In the genomic region with DNA sequence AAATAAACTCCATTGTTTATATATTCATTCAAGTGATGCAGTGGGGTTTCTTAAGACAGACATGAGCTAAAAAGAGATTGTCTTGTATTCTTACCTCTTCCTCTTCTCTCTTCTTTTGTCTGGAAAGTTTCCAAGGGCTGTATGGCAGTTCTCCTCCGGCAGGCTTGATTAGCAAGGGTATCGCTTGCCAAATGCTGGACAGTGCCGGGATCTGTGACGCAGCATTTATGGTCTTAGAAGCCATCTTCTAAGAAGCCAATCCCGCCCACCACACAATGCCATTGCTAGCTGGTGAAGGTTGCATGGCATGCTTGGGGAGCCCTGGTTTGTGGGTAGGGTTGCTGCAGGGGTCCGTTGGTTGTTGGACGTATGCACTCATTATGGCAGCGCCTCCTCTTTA, we compare ENCODE assay signal across 17 mouse cellular contexts.
DNase-seq lines count a peak whose midpoint lies in the region; ATAC-seq and TF ChIP-seq lines count a peak whose summit lies in the region.
"Had no signal": no experiment of that assay in that cellular context is flagged by ENCODE, and none has a peak within 500 bp of the region (broad histone marks: within the 10 kb centered on the region; RNA-seq: fewer than 3 reads in every experiment).

No protein-coding gene starts in this region.

- DNase-seq in forebrain, embryonic 11.5 days (ENCODE audit: low spot score) = no peak
- DNase-seq in liver, embryonic 14.5 days (ENCODE audit: low read depth in 3 of 3, low spot score in 3 of 3) = no peak
- DNase-seq in liver, embryonic 11.5 days (ENCODE audit: low spot score) = no peak
- peak; percentile 7 for DNase-seq in ZHBTc4 (ENCODE audit: low read depth, low spot score)
- no peak for DNase-seq in urinary bladder, postnatal 4 days (ENCODE audit: low spot score in 2 of 2)
- DNase-seq: cerebellum, adult 18-20 months; kidney, adult 8-10 months; lung, postnatal 14 days; spleen, adult 18-20 months; thymus, postnatal 36 days had no signal

- no peak for TF ChIP-seq CTCF in liver, embryonic 14.5 days (IDR thresholded peaks at IDR 0.05; ENCODE audit: low read depth)

- peaks cover 15% of the 10 kb centered on the region for H3K4me1 ChIP-seq in forebrain, embryonic 16.5 days (replicated peaks; ENCODE audit: control insufficient read depth, insufficient read depth, low read length)
- no peaks in the 10 kb centered on the region; the same call in 1 of the 2 replicates for H3K4me1 ChIP-seq in forebrain, embryonic 11.5 days (replicated peaks; ENCODE audit: control insufficient read depth, insufficient read depth, low read length)
- H3K4me1 ChIP-seq in liver, embryonic 14.5 days (replicated peaks; ENCODE audit: control insufficient read depth in 2 of 2, insufficient read depth in 2 of 2, low read length in 1 of 2) = 0 out of 4 replicates have a peak, but pooled peaks cover 0 to 2% of the 10 kb centered on the region in 2 experiments
- no peaks in the 10 kb centered on the region for H3K4me1 ChIP-seq in liver, embryonic 11.5 days (replicated peaks; ENCODE audit: control insufficient read depth, insufficient read depth, low read length)

- no peak for TF ChIP-seq EP300 in liver, embryonic 14.5 days (IDR thresholded peaks at IDR 0.05; ENCODE audit: low read depth)

- no peak overlapping the region for H3K4me2 ChIP-seq in forebrain, embryonic 16.5 days (ENCODE audit: low read length)
- no peak overlapping the region for H3K4me2 ChIP-seq in forebrain, embryonic 11.5 days (ENCODE audit: low read depth, low read length, severe bottlenecking)
- no peak overlapping the region for H3K4me2 ChIP-seq in liver, embryonic 14.5 days (ENCODE audit: low read depth)
- no peak overlapping the region for H3K4me2 ChIP-seq in liver, embryonic 11.5 days
- H3K4me2 ChIP-seq: hindbrain, embryonic 15.5 days had no signal

- ATAC-seq in forebrain, embryonic 16.5 days = peak; percentile 29; the same call in 1 of the 2 replicates
- ATAC-seq in forebrain, embryonic 11.5 days (replicated peaks; ENCODE audit: low FRiP score) = no peak
- 0 out of 2 replicates have a peak, but pooled peaks have one; percentile 6 for ATAC-seq in liver, embryonic 14.5 days (ENCODE audit: insufficient read depth)
- no peak for ATAC-seq in liver, embryonic 11.5 days (replicated peaks; ENCODE audit: low FRiP score)
- peak; percentile 92 for ATAC-seq in megakaryocyte-erythroid progenitor cell, adult 5-6 weeks (replicated peaks; ENCODE audit: low FRiP score, low TSS enrichment, poor library complexity, severe bottlenecking)
- ATAC-seq: activated CD4-positive, CD25-positive, alpha-beta regulatory T cell, adult 4 months had no signal

- no peaks in the 10 kb centered on the region for H3K36me3 ChIP-seq in forebrain, embryonic 16.5 days (ENCODE audit: control insufficient read depth, insufficient read depth)
- H3K36me3 ChIP-seq in forebrain, embryonic 11.5 days (ENCODE audit: control insufficient read depth, insufficient read depth, low read length) = no peaks in the 10 kb centered on the region
- no peaks in the 10 kb centered on the region for H3K36me3 ChIP-seq in liver, embryonic 14.5 days (replicated peaks; ENCODE audit: control insufficient read depth, insufficient read depth, low read depth)
- H3K36me3 ChIP-seq in liver, embryonic 11.5 days (ENCODE audit: control insufficient read depth, insufficient read depth, low read length) = 0 out of 2 replicates have a peak, but pooled peaks cover 2% of the 10 kb centered on the region
- H3K36me3 ChIP-seq: hindbrain, embryonic 15.5 days had no signal

- H3K27me3 ChIP-seq in forebrain, embryonic 16.5 days (replicated peaks; ENCODE audit: control insufficient read depth, insufficient read depth, low read length) = no peaks in the 10 kb centered on the region
- H3K27me3 ChIP-seq in forebrain, embryonic 11.5 days (ENCODE audit: control insufficient read depth, insufficient read depth, low read length) = no peaks in the 10 kb centered on the region
- H3K27me3 ChIP-seq in liver, embryonic 14.5 days (ENCODE audit: control insufficient read depth, insufficient read depth, low read length) = no peaks in the 10 kb centered on the region
- no peaks in the 10 kb centered on the region for H3K27me3 ChIP-seq in liver, embryonic 11.5 days (replicated peaks; ENCODE audit: control insufficient read depth, insufficient read depth, low read length)
- H3K27me3 ChIP-seq: hindbrain, embryonic 15.5 days had no signal

- H3K27ac ChIP-seq in forebrain, embryonic 16.5 days (ENCODE audit: low read length) = no peak overlapping the region
- H3K27ac ChIP-seq in forebrain, embryonic 11.5 days (ENCODE audit: low read depth, low read length) = no peak overlapping the region
- H3K27ac ChIP-seq in liver, embryonic 14.5 days = no peak overlapping the region
- no peak overlapping the region for H3K27ac ChIP-seq in liver, embryonic 11.5 days (ENCODE audit: low read depth, low read length)
- H3K27ac ChIP-seq: heart, adult 2 months; hindbrain, embryonic 15.5 days; left cerebral cortex, adult 2 months had no signal

- 46% methylated on average over 8 of the region's 8 CpGs for WGBS in forebrain, embryonic 16.5 days
- WGBS in forebrain, embryonic 11.5 days = 85% methylated on average over 8 of the region's 8 CpGs
- WGBS in liver, embryonic 14.5 days (ENCODE audit: insufficient replicate concordance) = 73% methylated on average over 8 of the region's 8 CpGs
- WGBS in liver, embryonic 11.5 days = 83% methylated on average over 8 of the region's 8 CpGs

- H3K9me3 ChIP-seq in forebrain, embryonic 16.5 days (ENCODE audit: control insufficient read depth, low read length) = no peaks in the 10 kb centered on the region
- H3K9me3 ChIP-seq in forebrain, embryonic 11.5 days (ENCODE audit: control insufficient read depth, low read length) = no peaks in the 10 kb centered on the region
- no peaks in the 10 kb centered on the region for H3K9me3 ChIP-seq in liver, embryonic 14.5 days (ENCODE audit: control insufficient read depth, low read length)
- no peaks in the 10 kb centered on the region for H3K9me3 ChIP-seq in liver, embryonic 11.5 days (ENCODE audit: control insufficient read depth, low read length)
- H3K9me3 ChIP-seq: hindbrain, embryonic 15.5 days had no signal

- H3K4me3 ChIP-seq in forebrain, embryonic 16.5 days (replicated peaks; ENCODE audit: low read length) = no peak overlapping the region
- H3K4me3 ChIP-seq in forebrain, embryonic 11.5 days (ENCODE audit: low read depth, low read length) = no peak overlapping the region
- H3K4me3 ChIP-seq in liver, embryonic 14.5 days (ENCODE audit: insufficient read depth in 1 of 2, low read depth in 2 of 2, low read length in 2 of 2) = no peak overlapping the region
- H3K4me3 ChIP-seq in liver, embryonic 11.5 days (ENCODE audit: low read depth, low read length) = no peak overlapping the region
- H3K4me3 ChIP-seq: erythroblast, embryonic 14.5 days; heart, adult 2 months; hindbrain, embryonic 15.5 days; left cerebral cortex, adult 2 months had no signal

- no peak overlapping the region for H3K9ac ChIP-seq in forebrain, embryonic 16.5 days (replicated peaks; ENCODE audit: low read depth, low read length)
- H3K9ac ChIP-seq in forebrain, embryonic 11.5 days (ENCODE audit: low read length) = no peak overlapping the region
- no peak overlapping the region for H3K9ac ChIP-seq in liver, embryonic 14.5 days (replicated peaks)
- no peak overlapping the region for H3K9ac ChIP-seq in liver, embryonic 11.5 days (ENCODE audit: low read depth, low read length)
- H3K9ac ChIP-seq: hindbrain, embryonic 15.5 days had no signal

Comparison
In these comparisons a context has a peak if more than half of its experiments do, and no peak if none do; other contexts are left out.
1. ATAC-seq: peak in forebrain, embryonic 16.5 days (single experiment), liver, embryonic 14.5 days (single experiment) and megakaryocyte-erythroid progenitor cell, adult 5-6 weeks (single experiment); none in forebrain, embryonic 11.5 days (single experiment) and liver, embryonic 11.5 days (single experiment).